Mouse (Mus musculus) thymus, adult 2 months (tissue): ENCODE data around the gene Exo1. TPM values are rescaled to one million over a fixed set of nuclear protein-coding genes. Genes with fewer than 3 reads are reported as not detected.

Experiments used
- DNase-seq: peaks from one replicate; pipeline ENCODE4 v3.0.0; 2021
- H3K27ac ChIP-seq: fragments of 200-500 bp; 2 replicates; pipeline ENCODE4 v1.5.1; 2012; ENCODE audit warnings: low read length, control low read depth; ENCODE audit not compliant: control insufficient read depth, insufficient read depth
- H3K27me3 ChIP-seq: fragments of 200-500 bp; 2 replicates; pipeline ENCODE4 v1.6.1; 2012; ENCODE audit warnings: mild to moderate bottlenecking, low read length, moderate library complexity, mixed read lengths; ENCODE audit not compliant: control insufficient read depth, insufficient read depth
- H3K36me3 ChIP-seq: fragments of 200-500 bp; 2 replicates; pipeline ENCODE4 v1.6.1; 2012; ENCODE audit warnings: mild to moderate bottlenecking, low read length, moderate library complexity; ENCODE audit not compliant: control insufficient read depth, insufficient read depth
- H3K4me1 ChIP-seq: fragments of 200-500 bp; replicated peaks from 2 replicates; pipeline ENCODE4 v1.6.1; 2012; ENCODE audit warnings: low read length; ENCODE audit not compliant: control insufficient read depth, insufficient read depth
- H3K4me3 ChIP-seq: fragments of 200-500 bp; 2 replicates; pipeline ENCODE4 v1.5.1; 2012; ENCODE audit warnings: mild to moderate bottlenecking, low read length, control low read depth, moderate library complexity; ENCODE audit not compliant: control insufficient read depth, insufficient read depth
- CTCF ChIP-seq: fragments of 200-500 bp; IDR thresholded peaks from 2 replicates; pipeline ENCODE4 v1.5.1; 2012; ENCODE audit warnings: mild to moderate bottlenecking, control low read depth, low read length, moderate library complexity, borderline replicate concordance; ENCODE audit not compliant: control insufficient read depth, poor library complexity, insufficient read depth; ENCODE audit errors: extremely low read depth
- POLR2A ChIP-seq: fragments of 200-500 bp; IDR thresholded peaks from 2 replicates; pipeline ENCODE4 v1.6.1; 2012; ENCODE audit warnings: mild to moderate bottlenecking, low read length, control low read depth, moderate library complexity; ENCODE audit not compliant: control insufficient read depth, poor library complexity, insufficient read depth; ENCODE audit errors: extremely low read depth
- WGBS: fragments of 180-500 bp; shearing (Covaris S2); methylation state at CpG from one replicate; pipeline ENCODE4 v1.1.7; 2018; 5-methylcytosine and 5-hydroxymethylcytosine counted together
- polyA plus RNA-seq: library from polyadenylated mRNA; depleted of rRNA; stranded (reverse); fragments of >200 nt; gene quantifications from 2 replicates; pipeline ENCODE4 v1.2.3, GENCODE M21; 2012

Exo1 gene
- polyA plus RNA-seq, 1 experiment: 3.2 TPM

GRCm38 (mm10) chr1:175921091-175921490 lies 40.7 kb downstream of the Exo1 start:
- H3K27ac ChIP-seq: no peak overlapping the region
- H3K27me3 ChIP-seq: no peaks in the 10 kb centered on the region
- 93% methylated on average over 8 of the region's 8 CpGs for whole genome bisulfite sequencing
- H3K4me3 ChIP-seq: no peak overlapping the region
- DNase-seq: no peak
- H3K36me3 ChIP-seq: no peaks in the 10 kb centered on the region
- H3K4me1 ChIP-seq: no peaks in the 10 kb centered on the region
- no peak for TF ChIP-seq POLR2A
- TF ChIP-seq CTCF: no peak

- Histone ChIP-seq H3K27me3 (no peaks in the 10 kb centered on the region), H3K27ac (no peak overlapping the region), H3K4me1 (no peaks in the 10 kb centered on the region), H3K36me3 (no peaks in the 10 kb centered on the region), H3K4me3 (no peak overlapping the region)
- 55% methylated on average over 7 of the region's 7 CpGs for WGBS
- TF ChIP-seq POLR2A (no peak), CTCF (no peak)
- DNase-seq: peak; percentile 67
These were observed 43.7 kb downstream of the Exo1 start for GRCm38 (mm10) chr1:175923848-175924787.

GRCm38 (mm10) chr1:175931391-175931790 lies 51.0 kb downstream of the Exo1 start:
- DNase-seq: no peak
- no peak for TF ChIP-seq POLR2A
- no peak for TF ChIP-seq CTCF
- H3K27ac ChIP-seq: no peak overlapping the region
- H3K36me3 ChIP-seq: no peaks in the 10 kb centered on the region
- no peak overlapping the region for H3K4me3 ChIP-seq
- 91% methylated on average over 5 of the region's 5 CpGs for WGBS
- H3K27me3 ChIP-seq: no peaks in the 10 kb centered on the region
- no peaks in the 10 kb centered on the region for H3K4me1 ChIP-seq

- no peak for TF ChIP-seq POLR2A
- peak; percentile 29; the same call in 1 of the 2 replicates for TF ChIP-seq CTCF
- DNase-seq: peak; percentile 20
- H3K27me3 ChIP-seq: no peaks in the 10 kb centered on the region
- no peaks in the 10 kb centered on the region for H3K36me3 ChIP-seq
- no peak overlapping the region for H3K27ac ChIP-seq
- H3K4me3 ChIP-seq: no peak overlapping the region
- 19% methylated on average over 11 of the region's 11 CpGs for WGBS
- H3K4me1 ChIP-seq: no peaks in the 10 kb centered on the region
These were observed 55.9 kb downstream of the Exo1 start for GRCm38 (mm10) chr1:175936282-175936737.

- Histone ChIP-seq H3K27me3 (no peaks in the 10 kb centered on the region), H3K4me3 (no peak overlapping the region), H3K36me3 (no peaks in the 10 kb centered on the region), H3K27ac (no peak overlapping the region), H3K4me1 (no peaks in the 10 kb centered on the region)
- 81% methylated on average over 3 of the region's 3 CpGs for WGBS
- DNase-seq: no peak
- TF ChIP-seq CTCF: no peak
- no peak for TF ChIP-seq POLR2A
These were observed 58.4 kb downstream of the Exo1 start for GRCm38 (mm10) chr1:175938731-175939130.

- H3K4me1 ChIP-seq: no peaks in the 10 kb centered on the region
- TF ChIP-seq POLR2A (no peak), CTCF (no peak)
- WGBS: 93% methylated on average over 7 of the region's 7 CpGs
- H3K36me3 ChIP-seq: no peaks in the 10 kb centered on the region
- no peaks in the 10 kb centered on the region for H3K27me3 ChIP-seq
- H3K4me3 ChIP-seq: no peak overlapping the region
- no peak overlapping the region for H3K27ac ChIP-seq
- DNase-seq: no peak
These were observed 62.8 kb downstream of the Exo1 start for GRCm38 (mm10) chr1:175943168-175943567.
